Mouse (Mus musculus) G1E (cell line): ENCODE measurements around the gene Ncaph2. TPM values are rescaled to one million over a fixed set of nuclear protein-coding genes. Genes with fewer than 3 reads are reported as not detected.

Source experiments
- ATAC-seq: 2 replicates; pipeline ENCODE4 v1.8.0; 2016; ENCODE audit warnings: mild to moderate bottlenecking; ENCODE audit not compliant: insufficient number of reproducible peaks, poor library complexity, low FRiP score, severe bottlenecking; ENCODE audit errors: extremely low read depth
- DNase-seq: peaks from one replicate; pipeline ENCODE4 v3.0.0; 2012; ENCODE audit warnings: low spot score
- H3K27me3 ChIP-seq: 2 replicates; pipeline ENCODE4 v1.6.1; 2012; ENCODE audit warnings: mild to moderate bottlenecking, low read length, inconsistent platforms; ENCODE audit not compliant: insufficient read depth
- H3K36me3 ChIP-seq: replicated peaks from 2 replicates; pipeline ENCODE3; 2012; ENCODE audit warnings: mild to moderate bottlenecking, inconsistent platforms
- H3K4me1 ChIP-seq: 2 replicates; pipeline ENCODE4 v1.6.1; 2012; ENCODE audit warnings: low read depth, low read length, inconsistent platforms, mixed read lengths; ENCODE audit not compliant: insufficient read depth
- H3K4me3 ChIP-seq: 2 replicates; pipeline ENCODE4 v1.5.1; 2012; ENCODE audit warnings: low read depth, mild to moderate bottlenecking, inconsistent platforms, low read length, moderate library complexity, mixed read lengths
- H3K9me3 ChIP-seq: replicated peaks from 2 replicates; pipeline ENCODE4 v1.6.1; 2012; ENCODE audit warnings: inconsistent platforms
- CTCF ChIP-seq: IDR thresholded peaks from 2 replicates; pipeline ENCODE4 v1.5.1; 2012; ENCODE audit warnings: low read depth, low read length, inconsistent platforms, mixed read lengths
- GATA1 ChIP-seq: IDR thresholded peaks from 2 replicates; pipeline ENCODE4 v1.6.1; 2012; ENCODE audit warnings: borderline replicate concordance, low read length, inconsistent platforms, mixed read lengths
- GATA2 ChIP-seq: IDR thresholded peaks from 2 replicates; pipeline ENCODE4 v1.6.1; 2012; ENCODE audit warnings: low read depth, low read length, inconsistent platforms, borderline replicate concordance
- POLR2AphosphoS5 ChIP-seq: IDR thresholded peaks from 2 replicates; pipeline ENCODE4 v1.6.1; 2012; ENCODE audit warnings: low read depth, low read length, inconsistent platforms; ENCODE audit not compliant: insufficient replicate concordance
- TAL1 ChIP-seq: conservative IDR thresholded peaks from 2 replicates; pipeline ENCODE4 v1.6.1; 2012; ENCODE audit warnings: low read depth, low read length, inconsistent platforms, mixed read lengths
- polyA plus RNA-seq: library from polyadenylated mRNA; stranded (reverse); fragments of >175 nt; gene quantifications from 2 replicates; pipeline ENCODE4 v1.2.3, GENCODE M21; 2012
- total RNA-seq, 2 experiments: library from RNA; stranded (forward) in 1 of 2; stranded (reverse) in 1 of 2; fragments of 200-1000 nt in 1 of 2; fragments of >200 nt in 1 of 2; fragmentation: Nextera tagmentation in 1 of 2; gene quantifications; 2 replicates each; pipeline ENCODE4 v1.2.3; 2014 to 2017

Ncaph2 gene
- total and polyA plus RNA-seq, 3 experiments = 78.1 to 147 (median 130) TPM

DNA sequence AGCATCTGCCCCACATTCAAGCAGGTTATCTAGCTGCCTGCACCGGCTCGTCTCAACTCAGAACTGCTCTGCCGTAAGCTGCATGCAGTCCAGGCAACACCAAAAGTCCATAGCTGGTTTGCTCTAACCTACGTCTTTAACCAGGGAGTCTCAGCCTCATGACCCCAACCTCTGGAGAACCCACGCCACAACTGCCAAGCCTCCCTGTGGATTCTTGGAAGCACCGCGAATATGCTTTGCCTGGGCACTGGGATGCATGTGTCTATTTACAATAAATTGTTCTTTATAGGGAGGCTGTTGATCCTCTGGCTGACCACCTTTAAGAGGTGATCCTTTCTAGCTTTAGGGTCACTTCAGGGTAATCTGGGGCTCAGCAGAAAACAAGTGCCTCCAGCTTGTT, 17.0 kb downstream of the Ncaph2 start:
- peaks cover 67% of the 10 kb centered on the region for H3K36me3 ChIP-seq
- peak overlapping the region; percentile 86 for H3K4me3 ChIP-seq
- peaks cover 57% of the 10 kb centered on the region for H3K4me1 ChIP-seq
- no peak for ATAC-seq
- no peak for DNase-seq
- peaks cover 3% of the 10 kb centered on the region; the same call in 1 of the 2 replicates for H3K9me3 ChIP-seq
- no peaks in the 10 kb centered on the region for H3K27me3 ChIP-seq
- TF ChIP-seq GATA1 = no peak
- TF ChIP-seq CTCF = no peak
- no peak for TF ChIP-seq GATA2
- no peak for TF ChIP-seq TAL1
- TF ChIP-seq POLR2AphosphoS5 = no peak

GRCm38 (mm10) chr15:89373027-89373761, 17.7 kb downstream of the Ncaph2 start:
- DNase-seq = peak; percentile 89
- Histone ChIP-seq H3K4me1 (peaks cover 57% of the 10 kb centered on the region), H3K4me3 (peak overlapping the region; percentile 86), H3K27me3 (no peaks in the 10 kb centered on the region; the same call in 1 of the 2 replicates), H3K9me3 (peaks cover 10% of the 10 kb centered on the region), H3K36me3 (peaks cover 60% of the 10 kb centered on the region)
- TF ChIP-seq CTCF (peak; percentile 30; the same call in 1 of the 2 replicates), GATA2 (no peak), TAL1 (no peak)
- ATAC-seq = peak; percentile 75

DNA sequence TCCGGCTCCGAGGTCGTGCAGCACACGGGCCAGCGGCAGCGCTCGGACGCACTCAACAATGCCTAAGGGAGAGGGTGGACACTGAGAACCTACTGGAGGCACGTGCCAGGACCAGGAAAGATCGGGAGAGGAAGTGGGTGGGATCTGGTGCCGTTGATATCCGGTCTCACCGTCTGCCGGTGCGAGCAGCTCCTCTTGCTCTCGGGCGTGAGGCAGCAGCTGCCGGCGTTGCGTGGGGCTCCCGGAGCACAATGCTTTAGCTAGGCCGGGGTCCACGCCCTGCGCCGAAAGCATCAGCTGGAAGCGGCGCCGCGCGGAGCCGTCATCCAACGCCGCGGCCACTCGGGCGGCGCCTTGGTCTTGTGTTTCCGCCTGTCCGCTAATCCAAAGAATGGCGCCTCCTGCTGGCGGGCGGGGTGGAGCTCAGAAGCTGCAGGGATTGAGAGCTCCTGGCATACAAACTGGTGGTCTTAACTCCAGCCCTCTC, 18.3 kb downstream of the Ncaph2 start, which contains the start of gene Sco2:
Sco2 (minus strand) TSS at position 85 of the 487 bp plus-strand sequence.
- peak; percentile 65 for ATAC-seq
- peaks cover 57% of the 10 kb centered on the region for H3K4me1 ChIP-seq
- peak; percentile 72; the same call in 1 of the 2 replicates for TF ChIP-seq CTCF
- TF ChIP-seq POLR2AphosphoS5 = 0 out of 2 replicates have a peak, but pooled peaks have one; percentile 77
- no peak for TF ChIP-seq GATA2
- no peak for TF ChIP-seq GATA1
- TF ChIP-seq TAL1 = no peak

GRCm38 (mm10) chr15:89374340-89374739, 18.8 kb downstream of the Ncaph2 start:
- ATAC-seq = no peak

More for the DNA sequence above, 18.3 kb downstream of the Ncaph2 start, which contains the start of gene Sco2:
- Histone ChIP-seq H3K9me3 (peaks cover 16% of the 10 kb centered on the region), H3K27me3 (peaks cover 1% of the 10 kb centered on the region; the same call in 1 of the 2 replicates), H3K36me3 (peaks cover 54% of the 10 kb centered on the region), H3K4me3 (peak within 1 kb of the TSS; percentile 86)
- DNase-seq = peak; percentile 86

GRCm38 (mm10) chr15:89374801-89375534, 19.4 kb downstream of the Ncaph2 start:
- Histone ChIP-seq H3K4me1 (peaks cover 49% of the 10 kb centered on the region), H3K27me3 (peaks cover 8% of the 10 kb centered on the region; the same call in 1 of the 2 replicates)

More at GRCm38 (mm10) chr15:89374340-89374739, 18.8 kb downstream of the Ncaph2 start:
- Histone ChIP-seq H3K36me3 (peaks cover 49% of the 10 kb centered on the region), H3K4me1 (peaks cover 55% of the 10 kb centered on the region), H3K9me3 (peaks cover 20% of the 10 kb centered on the region), H3K27me3 (peaks cover 6% of the 10 kb centered on the region; the same call in 1 of the 2 replicates), H3K4me3 (peak overlapping the region; percentile 86)
- no peak for DNase-seq
- no peak for TF ChIP-seq GATA1
- no peak for TF ChIP-seq TAL1
- no peak for TF ChIP-seq POLR2AphosphoS5
- no peak for TF ChIP-seq GATA2
- TF ChIP-seq CTCF = no peak

More at GRCm38 (mm10) chr15:89374801-89375534, 19.4 kb downstream of the Ncaph2 start:
- no peak for DNase-seq
- peak overlapping the region; percentile 86; the same call in 1 of the 2 replicates for H3K4me3 ChIP-seq
- TF ChIP-seq POLR2AphosphoS5 (no peak), CTCF (no peak), GATA1 (no peak), TAL1 (no peak), GATA2 (no peak)
- peaks cover 43% of the 10 kb centered on the region for H3K36me3 ChIP-seq
- no peak for ATAC-seq
- peaks cover 20% of the 10 kb centered on the region for H3K9me3 ChIP-seq
